Mouse (Mus musculus) ES-E14 (cell line): Measurements from ENCODE around the gene Lyve1. TPM values are rescaled to one million over a fixed set of nuclear protein-coding genes. Genes with fewer than 3 reads are reported as not detected.

Experiments
- DNase-seq: peaks from one replicate; pipeline ENCODE4 v3.0.0-alpha.2; 2013; ENCODE audit warnings: low read depth, low spot score
- H3K27ac ChIP-seq: 2 replicates; pipeline ENCODE4 v1.5.1; 2012; ENCODE audit warnings: low read depth, mild to moderate bottlenecking, low read length, moderate library complexity, mixed read lengths; ENCODE audit not compliant: poor library complexity, insufficient read depth, severe bottlenecking
- H3K36me3 ChIP-seq: 2 replicates; pipeline ENCODE4 v1.6.1; 2012; ENCODE audit warnings: mild to moderate bottlenecking, low read length, moderate library complexity, mixed read lengths; ENCODE audit not compliant: control insufficient read depth, poor library complexity, insufficient read depth, severe bottlenecking
- H3K4me1 ChIP-seq, 2 experiments: fragments of 150-350 bp in 1 of 2; sonication (generic) in 1 of 2; 2 replicates each; pipeline ENCODE4 v1.6.1; 2012; ENCODE audit warnings: low read length in 2 of 2, mild to moderate bottlenecking in 1 of 2, mixed read lengths in 1 of 2; ENCODE audit not compliant: control insufficient read depth in 2 of 2, insufficient read depth in 2 of 2, poor library complexity in 1 of 2
- H3K4me3 ChIP-seq, 2 experiments: fragments of 150-350 bp in 1 of 2; sonication (generic) in 1 of 2; 2 replicates each; pipeline ENCODE4 v1.5.1; 2012; ENCODE audit warnings: low read length in 2 of 2, low read depth in 1 of 2, mild to moderate bottlenecking in 1 of 2, mixed read lengths in 1 of 2; ENCODE audit not compliant: insufficient read depth in 1 of 2, poor library complexity in 1 of 2, severe bottlenecking in 1 of 2
- H3K9ac ChIP-seq: 2 replicates; pipeline ENCODE4 v1.6.1; 2012; ENCODE audit warnings: low read depth, mild to moderate bottlenecking, low read length, mixed read lengths; ENCODE audit not compliant: poor library complexity, insufficient read depth, severe bottlenecking
- H3K9me3 ChIP-seq: fragments of 150-350 bp; sonication (generic); 2 replicates; pipeline ENCODE4 v1.6.1; 2012; ENCODE audit warnings: low read depth, mild to moderate bottlenecking, low read length; ENCODE audit not compliant: control insufficient read depth, insufficient read depth
- CHD2 ChIP-seq: IDR thresholded peaks from 2 replicates; pipeline ENCODE4 v1.6.1; 2014; ENCODE audit warnings: mild to moderate bottlenecking, low read depth, low read length, inconsistent platforms
- HCFC1 ChIP-seq: IDR thresholded peaks from 2 replicates; pipeline ENCODE4 v1.6.1; 2012; ENCODE audit warnings: low read length, inconsistent platforms, borderline replicate concordance; ENCODE audit not compliant: insufficient read depth
- MAFK ChIP-seq: IDR thresholded peaks from 2 replicates; pipeline ENCODE4 v1.6.1; 2014; ENCODE audit warnings: mild to moderate bottlenecking, low read depth, low read length, inconsistent platforms; ENCODE audit not compliant: insufficient read depth
- ZC3H11A ChIP-seq: IDR thresholded peaks from 2 replicates; pipeline ENCODE4 v1.6.1; 2012; ENCODE audit warnings: low read depth, mild to moderate bottlenecking, inconsistent platforms, low read length, borderline replicate concordance
- ZNF384 ChIP-seq: IDR thresholded peaks from 2 replicates; pipeline ENCODE4 v1.6.1; 2012; ENCODE audit warnings: low read depth, low read length, inconsistent platforms
- in situ Hi-C, 2 experiments: fragments of 600-800 bp; cut with MboI; formaldehyde crosslinking; loops; one replicate each; pipeline ENCODE4 v1.15.1; 2025; ENCODE audit warnings: low sequenced_read_pairs in 2 of 2, inconsistent platforms in 1 of 2; ENCODE audit not compliant: unreplicated experiment in 2 of 2
- total RNA-seq: library from RNA; depleted of rRNA; stranded (reverse); fragments of 300-350 nt; gene quantifications from 2 replicates; pipeline ENCODE4 v1.2.3, GENCODE M21; 2012; rRNA removed

The Lyve1 gene
- total RNA-seq, result not detected in 2 replicates

DNA sequence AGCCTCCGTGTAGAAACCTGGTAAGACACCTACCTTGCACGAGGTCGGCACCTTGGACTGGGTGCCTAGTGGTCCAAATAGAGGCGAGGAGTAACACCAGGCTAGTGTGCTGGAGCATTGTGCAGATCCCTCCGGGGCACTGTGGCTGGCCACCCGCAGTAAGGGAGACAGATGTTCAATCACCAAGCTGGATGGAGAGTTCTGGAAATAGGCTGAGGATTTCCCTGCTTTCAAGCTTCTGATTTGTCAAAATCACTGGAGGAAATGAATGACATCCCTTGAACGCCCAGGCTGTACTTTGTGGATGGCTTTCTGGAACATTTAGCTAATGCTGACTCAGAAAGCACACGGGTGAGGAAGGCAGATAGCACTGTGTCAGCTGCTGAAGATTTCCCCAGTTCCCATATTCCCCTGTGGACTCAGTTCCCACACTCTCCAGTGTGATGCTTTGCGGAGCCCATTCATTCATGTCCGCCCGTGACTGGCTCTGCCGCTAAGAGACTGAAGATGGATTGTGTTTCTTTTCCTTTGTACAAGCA, at the start of gene Lyve1:
TSS of gene Lyve1 (minus strand) at position 489 of the 539 bp plus-strand sequence.
- Histone ChIP-seq H3K36me3 (no peaks in the 10 kb centered on the region), H3K4me1 (peaks cover 0 to 2% of the 10 kb centered on the region in 2 experiments; a peak in 1 of 4 replicates), H3K9me3 (no peaks in the 10 kb centered on the region), H3K27ac (no peak within 1 kb of the TSS), H3K4me3 (no peak within 1 kb of the TSS), H3K9ac (no peak within 1 kb of the TSS)
- in situ Hi-C loops, result no loop called here
- DNase-seq, result no peak
- TF ChIP-seq MAFK (no peak), HCFC1 (no peak), CHD2 (no peak), ZC3H11A (no peak), ZNF384 (no peak)

DNA sequence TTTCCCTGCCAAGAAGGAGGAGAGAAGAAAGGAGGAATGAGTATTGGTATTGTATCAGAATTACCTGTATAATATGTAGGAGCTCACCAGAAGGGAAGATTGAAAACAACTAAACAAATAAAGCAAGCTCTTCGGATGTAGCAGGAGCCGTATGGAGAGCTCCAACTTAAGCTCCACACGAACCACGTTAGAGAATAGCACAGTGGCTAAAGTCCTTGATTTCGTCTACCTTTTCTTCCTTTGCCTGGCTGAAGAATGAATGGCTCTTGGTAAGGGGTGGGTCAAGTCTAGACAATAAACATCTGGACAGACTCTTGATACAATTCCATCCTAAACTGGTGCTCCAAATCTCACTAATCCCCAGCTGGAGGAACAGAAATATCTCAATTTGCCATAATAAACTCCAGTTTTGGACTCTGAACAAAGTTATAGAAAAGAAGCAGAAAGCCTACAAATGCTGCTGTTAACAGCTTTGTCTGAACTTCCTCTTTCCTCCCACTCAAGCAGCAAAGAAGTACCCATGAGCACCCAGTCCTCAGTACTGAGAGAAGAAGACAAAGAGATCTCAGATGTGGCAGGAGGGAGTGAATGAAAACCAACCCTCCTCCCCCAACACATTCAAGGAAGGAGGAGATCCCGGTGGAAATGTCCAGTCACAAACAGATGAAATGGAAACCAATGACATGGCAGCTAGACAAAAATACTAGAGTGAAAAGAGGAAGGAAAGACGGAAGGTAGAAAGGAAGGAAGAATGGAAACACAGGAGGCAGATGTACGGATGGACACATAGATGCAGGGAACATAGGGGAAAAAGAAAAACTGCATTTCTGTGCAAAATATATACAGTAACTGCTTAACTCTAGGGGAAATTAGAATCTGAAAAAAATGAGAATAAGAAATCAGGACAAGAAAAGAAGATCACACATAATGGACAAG, 45.4 kb upstream of the Lyve1 start:
- H3K9me3 ChIP-seq, result no peaks in the 10 kb centered on the region
- no peak overlapping the region for H3K27ac ChIP-seq
- no peak for TF ChIP-seq MAFK
- TF ChIP-seq CHD2, result no peak
- no peak for TF ChIP-seq HCFC1
- TF ChIP-seq ZNF384, result no peak
- no peak for TF ChIP-seq ZC3H11A
- H3K36me3 ChIP-seq, result no peaks in the 10 kb centered on the region
- no peak overlapping the region for H3K4me3 ChIP-seq
- in situ Hi-C loops, result no loop called here
- no peak for DNase-seq
- H3K9ac ChIP-seq, result no peak overlapping the region
- no peaks in the 10 kb centered on the region for H3K4me1 ChIP-seq

DNA sequence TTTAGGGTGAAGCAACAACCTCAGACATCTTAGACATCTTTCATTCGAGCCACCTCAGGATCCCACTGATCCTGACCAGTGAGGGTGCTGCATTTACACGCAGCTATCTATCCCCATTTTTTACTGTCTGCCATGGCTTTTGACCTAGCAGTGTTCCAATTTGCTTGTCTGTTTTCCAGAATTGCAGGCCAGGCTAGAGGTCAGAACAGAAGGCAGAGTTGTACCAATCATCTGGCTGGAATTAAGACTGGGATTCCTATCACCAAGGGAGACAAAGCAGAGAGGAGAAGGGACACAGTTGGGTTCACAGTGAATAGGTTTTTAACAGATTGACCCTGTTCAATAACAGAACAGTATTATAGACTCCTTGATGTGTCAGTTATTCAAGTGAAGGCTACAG, 43.5 kb upstream of the Lyve1 start:
- in situ Hi-C loops, result no loop called here
- no peak overlapping the region for H3K9ac ChIP-seq
- H3K9me3 ChIP-seq, result no peaks in the 10 kb centered on the region
- TF ChIP-seq HCFC1 (no peak), MAFK (no peak), ZC3H11A (no peak), CHD2 (no peak), ZNF384 (no peak)
- no peak for DNase-seq
- no peaks in the 10 kb centered on the region for H3K4me1 ChIP-seq
- H3K4me3 ChIP-seq, result no peak overlapping the region
- H3K36me3 ChIP-seq, result no peaks in the 10 kb centered on the region
- H3K27ac ChIP-seq, result no peak overlapping the region

DNA sequence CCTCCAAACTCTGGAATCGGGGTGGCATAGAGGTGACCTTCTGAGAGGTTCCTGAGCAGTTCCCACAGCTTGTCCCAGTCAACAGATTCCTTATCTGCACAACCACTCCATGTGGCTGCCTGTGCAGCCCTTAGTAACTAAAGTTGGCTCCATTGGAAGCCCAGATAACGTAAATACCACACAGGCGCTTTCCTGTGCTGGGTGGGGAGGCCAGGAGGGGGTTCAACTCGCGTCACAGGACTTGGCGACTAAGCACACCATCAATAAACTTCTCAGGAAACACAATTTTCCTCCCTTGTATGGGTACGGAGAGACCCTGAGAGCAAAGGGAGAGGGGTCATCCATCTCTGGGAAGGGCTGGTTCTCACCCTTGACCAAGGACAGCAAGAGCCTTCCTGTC, 40.2 kb upstream of the Lyve1 start:
- in situ Hi-C loops, result no loop called here
- Histone ChIP-seq H3K4me1 (no peaks in the 10 kb centered on the region), H3K27ac (no peak overlapping the region), H3K9ac (no peak overlapping the region), H3K4me3 (no peak overlapping the region), H3K36me3 (no peaks in the 10 kb centered on the region), H3K9me3 (no peaks in the 10 kb centered on the region)
- TF ChIP-seq ZNF384 (no peak), CHD2 (no peak), ZC3H11A (no peak)
- no peak for DNase-seq

DNA sequence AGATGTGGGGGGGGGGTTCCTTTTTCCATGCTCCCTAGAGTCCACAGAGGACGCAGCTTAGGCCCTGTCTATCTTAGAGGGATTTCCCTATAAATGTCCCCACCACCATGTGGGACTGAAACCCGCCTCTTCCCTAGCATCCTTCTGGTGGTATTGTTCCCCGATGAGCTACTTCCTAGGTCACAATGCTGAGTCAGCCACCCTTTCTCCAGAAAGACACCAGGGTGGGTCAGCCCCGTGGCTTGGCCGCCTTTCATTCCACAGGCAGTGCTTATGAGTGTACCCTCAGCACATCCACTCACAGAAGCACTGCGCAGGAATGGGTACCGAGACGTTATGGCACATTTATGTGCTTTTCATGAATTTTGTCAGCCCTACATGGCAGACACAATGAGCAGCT, 34.2 kb upstream of the Lyve1 start:
- no peaks in the 10 kb centered on the region for H3K36me3 ChIP-seq
- no peaks in the 10 kb centered on the region for H3K9me3 ChIP-seq
- H3K27ac ChIP-seq, result no peak overlapping the region
- no peaks in the 10 kb centered on the region for H3K4me1 ChIP-seq
- H3K4me3 ChIP-seq, result no peak overlapping the region
- TF ChIP-seq HCFC1, result no peak
- in situ Hi-C loops, result no loop called here
- H3K9ac ChIP-seq, result no peak overlapping the region
- no peak for DNase-seq
